In genomic region chr11:94327693-94328643, GRCm38 (mm10) we compare ENCODE assay signal across 8 mouse cellular contexts. TPM values are rescaled to one million over a fixed set of nuclear protein-coding genes. Genes with fewer than 3 reads are reported as not detected.
DNase-seq lines count a peak whose midpoint lies in the region; ATAC-seq and TF ChIP-seq lines count a peak whose summit lies in the region.

Ankrd40 (plus strand) TSS chr11:94328001.

- ATAC-seq in embryonic facial prominence, embryonic 14.5 days (ENCODE audit: low read depth): peak; percentile 90
- ATAC-seq in limb, embryonic 14.5 days (ENCODE audit: low FRiP score, low read depth): peak; percentile 91
- ATAC-seq in midbrain, postnatal 0 days (ENCODE audit: low FRiP score): peak; percentile 88

- H3K4me1 ChIP-seq in embryonic facial prominence, embryonic 14.5 days (ENCODE audit: control insufficient read depth, insufficient read depth, low read length): peaks cover 24% of the 10 kb centered on the region
- H3K4me1 ChIP-seq in limb, embryonic 14.5 days (ENCODE audit: control insufficient read depth, insufficient read depth, low read length): peaks cover 13% of the 10 kb centered on the region
- H3K4me1 ChIP-seq in midbrain, postnatal 0 days (ENCODE audit: insufficient read depth, low read length): peaks cover 7% of the 10 kb centered on the region; the same call in 1 of the 2 replicates

- no peaks in the 10 kb centered on the region for H3K9me3 ChIP-seq in embryonic facial prominence, embryonic 14.5 days (ENCODE audit: control insufficient read depth, low read length)
- no peaks in the 10 kb centered on the region for H3K9me3 ChIP-seq in limb, embryonic 14.5 days (ENCODE audit: control insufficient read depth, low read length)
- H3K9me3 ChIP-seq in midbrain, postnatal 0 days (ENCODE audit: low read length): no peaks in the 10 kb centered on the region

- H3K36me3 ChIP-seq in embryonic facial prominence, embryonic 14.5 days (ENCODE audit: control insufficient read depth, insufficient read depth, low read length): no peaks in the 10 kb centered on the region
- H3K36me3 ChIP-seq in limb, embryonic 14.5 days (ENCODE audit: control insufficient read depth, insufficient read depth, low read length): no peaks in the 10 kb centered on the region
- no peaks in the 10 kb centered on the region for H3K36me3 ChIP-seq in midbrain, postnatal 0 days (ENCODE audit: insufficient read depth, low read length)

- peak; percentile 95 for DNase-seq in 3T3-L1 (ENCODE audit: low read depth, low spot score)
- peak; percentile 92 to 93 for DNase-seq in adrenal gland, postnatal 4 days (ENCODE audit: low spot score in 2 of 2)
- peak; percentile 97 for DNase-seq in embryonic facial prominence, embryonic 14.5 days (ENCODE audit: low spot score)
- peak; percentile 97 for DNase-seq in heart, adult 8-10 months (ENCODE audit: low spot score)
- DNase-seq in kidney, adult 9 months: peak; percentile 97
- peak; percentile 92 for DNase-seq in limb, embryonic 14.5 days (ENCODE audit: low spot score)
- peak; percentile 98 for DNase-seq in midbrain, postnatal 0 days (ENCODE audit: low spot score)
- DNase-seq in spleen, postnatal 14 days (ENCODE audit: low spot score in 2 of 2): peak; percentile 74 to 85

- peak within 1 kb of the TSS; percentile 73 for H3K4me3 ChIP-seq in embryonic facial prominence, embryonic 14.5 days (ENCODE audit: low read depth, low read length)
- H3K4me3 ChIP-seq in limb, embryonic 14.5 days (replicated peaks; ENCODE audit: low read length): peak within 1 kb of the TSS; percentile 73
- H3K4me3 ChIP-seq in midbrain, postnatal 0 days (ENCODE audit: low read depth, low read length): peak within 1 kb of the TSS; percentile 85

- peak within 1 kb of the TSS; percentile 66 for H3K4me2 ChIP-seq in embryonic facial prominence, embryonic 14.5 days (ENCODE audit: low read depth, low read length)
- H3K4me2 ChIP-seq in limb, embryonic 14.5 days (replicated peaks; ENCODE audit: low read depth, low read length, severe bottlenecking): peak within 1 kb of the TSS; percentile 68
- H3K4me2 ChIP-seq in midbrain, postnatal 0 days (ENCODE audit: low read depth, low read length, poor library complexity, severe bottlenecking): peak within 1 kb of the TSS; percentile 78

- no peak for TF ChIP-seq CTCF in midbrain, postnatal 0 days (IDR thresholded peaks at IDR 0.05)

- peak within 1 kb of the TSS; percentile 88 for H3K9ac ChIP-seq in embryonic facial prominence, embryonic 14.5 days (ENCODE audit: low read depth, low read length)
- peak within 1 kb of the TSS; percentile 94 for H3K9ac ChIP-seq in limb, embryonic 14.5 days (ENCODE audit: low read depth, low read length, severe bottlenecking)
- H3K9ac ChIP-seq in midbrain, postnatal 0 days (replicated peaks; ENCODE audit: low read length, poor library complexity, severe bottlenecking): peak within 1 kb of the TSS; percentile 98

- peak within 1 kb of the TSS; percentile 98 for H3K27ac ChIP-seq in embryonic facial prominence, embryonic 14.5 days (replicated peaks; ENCODE audit: low read depth, low read length)
- peak within 1 kb of the TSS; percentile 98 for H3K27ac ChIP-seq in limb, embryonic 14.5 days (replicated peaks; ENCODE audit: low read depth, low read length)
- peak within 1 kb of the TSS; percentile 97 for H3K27ac ChIP-seq in midbrain, postnatal 0 days (ENCODE audit: low read depth, low read length)

- TF ChIP-seq POLR2A in limb, embryonic 14.5 days (IDR thresholded peaks at IDR 0.05; ENCODE audit: borderline replicate concordance, extremely low read depth, insufficient read depth, insufficient read length): peak; percentile 37; the same call in 1 of the 2 replicates

- no peaks in the 10 kb centered on the region for H3K27me3 ChIP-seq in embryonic facial prominence, embryonic 14.5 days (replicated peaks; ENCODE audit: control insufficient read depth, insufficient read depth, low read length)
- H3K27me3 ChIP-seq in limb, embryonic 14.5 days (ENCODE audit: control insufficient read depth, insufficient read depth, low read length): no peaks in the 10 kb centered on the region
- H3K27me3 ChIP-seq in midbrain, postnatal 0 days (ENCODE audit: insufficient read depth, low read length): no peaks in the 10 kb centered on the region

- 2% methylated on average over 27 of the region's 78 CpGs for WGBS in embryonic facial prominence, embryonic 14.5 days
- WGBS in limb, embryonic 14.5 days: under 1% methylated on average over 67 of the region's 78 CpGs
- under 1% methylated on average over 66 of the region's 78 CpGs for WGBS in midbrain, postnatal 0 days

RNA-seq across cellular contexts. Expression of gene Ankrd40, which starts in this region (rescaled TPM):
- 100 to 1,000 TPM; 108 to 114 TPM for total RNA-seq in adrenal gland, postnatal 4 days (2021)
- polyA plus RNA-seq in embryonic facial prominence, embryonic 14.5 days (2014; fragmentation: Nextera tagmentation; extraction: Ambion mirVana): 24.0 and 28.4 TPM in 2 replicates
- 100 to 1,000 TPM; 255 to 327 (median 301) TPM for total RNA-seq in heart, adult 8-10 months (2022)
- 72.7 and 74.4 TPM in 2 replicates for polyA plus RNA-seq in limb, embryonic 14.5 days (2012; rRNA removed)
- 30.3 and 30.9 TPM in 2 replicates for polyA plus RNA-seq in limb, embryonic 14.5 days (2014; fragmentation: Nextera tagmentation; extraction: Ambion mirVana)
- 41.7 and 49.5 TPM in 2 replicates for total RNA-seq in midbrain, postnatal 0 days (2014; rRNA removed)
- 11.9 and 12.8 TPM in 2 replicates for polyA plus RNA-seq in midbrain, postnatal 0 days (2015; fragmentation: Nextera tagmentation; extraction: Ambion mirVana)

Comparison
In these comparisons a context has a peak if more than half of its experiments do, and no peak if none do; other contexts are left out.
1. Peak in every context shown above with its lines: DNase-seq, ATAC-seq, H3K4me3 ChIP-seq and H3K27ac ChIP-seq.